Mouse (Mus musculus): ENCODE results near the gene Aph1c.
"Not testable (repeated sequence)": the region's sequence is repeated elsewhere in the genome, so short reads cannot be mapped to it uniquely, and the experiment has no call there.

DNA sequence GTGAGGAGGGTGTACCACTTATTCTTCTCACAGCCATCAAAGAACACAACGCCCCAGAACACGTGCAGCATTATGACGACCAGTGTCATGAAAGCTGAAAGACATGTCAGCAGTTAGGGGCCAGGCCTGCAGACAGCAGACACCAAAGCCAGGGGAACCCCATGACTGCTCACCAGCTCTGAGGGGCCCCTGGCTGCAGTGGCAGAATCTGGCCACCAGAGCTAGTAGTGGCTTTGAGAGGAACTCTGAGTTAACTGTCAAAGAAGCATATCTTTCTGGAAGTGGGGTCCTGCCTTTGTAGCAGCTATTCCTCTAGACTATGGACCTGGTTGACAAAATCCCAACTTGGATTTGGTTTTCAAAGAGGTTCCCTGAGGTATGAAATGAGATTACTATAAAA lies 50.0 kb downstream of the Aph1c start:
- TF ChIP-seq CTCF (IDR thresholded peaks at IDR 0.05; ENCODE audit: low read depth) = peak; percentile 54
- not testable (repeated sequence) for TF ChIP-seq EP300 (optimal IDR thresholded peaks at IDR 0.05)

All from stomach, postnatal 0 days (tissue).